Mouse (Mus musculus) liver, embryonic 11.5 days (tissue): ENCODE results near the gene Zfp618. TPM values are rescaled to one million over a fixed set of nuclear protein-coding genes. Genes with fewer than 3 reads are reported as not detected.

Experiments
- ATAC-seq: fragments of 200-750 bp; cut with Nextera tagmentation; replicated peaks from 2 replicates; pipeline ENCODE4 v1.8.0; 2017; ENCODE audit warnings: moderate number of reproducible peaks, mild to moderate bottlenecking, moderate TSS enrichment, moderate library complexity; ENCODE audit not compliant: low FRiP score
- DNase-seq: peaks from one replicate; pipeline ENCODE4 v3.0.0-alpha.2; 2017; ENCODE audit warnings: low spot score
- H3K27ac ChIP-seq: fragments of 300-500 bp; sonication (generic); 2 replicates; pipeline ENCODE4 v1.5.1; 2014; ENCODE audit warnings: mild to moderate bottlenecking, low read depth, low read length, control low read depth
- H3K27me3 ChIP-seq: fragments of 300-500 bp; sonication (generic); replicated peaks from 2 replicates; pipeline ENCODE4 v1.6.1; 2014; ENCODE audit warnings: low read length, mixed read lengths; ENCODE audit not compliant: control insufficient read depth, insufficient read depth
- H3K36me3 ChIP-seq: fragments of 300-500 bp; sonication (generic); 2 replicates; pipeline ENCODE4 v1.6.1; 2014; ENCODE audit warnings: mild to moderate bottlenecking, low read length, moderate library complexity, mixed read lengths; ENCODE audit not compliant: control insufficient read depth, insufficient read depth
- H3K4me1 ChIP-seq: fragments of 300-500 bp; sonication (generic); replicated peaks from 2 replicates; pipeline ENCODE4 v1.6.1; 2014; ENCODE audit warnings: low read length, mixed read lengths; ENCODE audit not compliant: control insufficient read depth, insufficient read depth
- H3K4me2 ChIP-seq: fragments of 300-500 bp; sonication (generic); 2 replicates; pipeline ENCODE4 v1.6.1; 2014; ENCODE audit warnings: mild to moderate bottlenecking, control low read depth, moderate library complexity
- H3K4me3 ChIP-seq: fragments of 300-500 bp; sonication (generic); 2 replicates; pipeline ENCODE4 v1.5.1; 2014; ENCODE audit warnings: low read depth, low read length, control low read depth
- H3K9ac ChIP-seq: fragments of 300-500 bp; sonication (generic); 2 replicates; pipeline ENCODE4 v1.6.1; 2014; ENCODE audit warnings: low read depth, low read length, control low read depth
- H3K9me3 ChIP-seq: fragments of 300-500 bp; sonication (generic); 2 replicates; pipeline ENCODE4 v1.6.1; 2016; ENCODE audit warnings: low read length, inconsistent platforms, mixed read lengths; ENCODE audit not compliant: control insufficient read depth
- WGBS: fragments of 180-500 bp; shearing (Covaris S2); extraction: QIAGEN DNeasy Blood & Tissue Kit; methylation state at CpG from one replicate; pipeline ENCODE4 v1.1.7; 2014; 5-methylcytosine and 5-hydroxymethylcytosine counted together
- polyA plus RNA-seq: library from polyadenylated mRNA; unstranded; fragments of >200 nt; fragmentation: Nextera tagmentation; extraction: Ambion mirVana; gene quantifications from 2 replicates; pipeline ENCODE4 v1.2.1, GENCODE M21; 2014

Zfp618 gene
- polyA plus RNA-seq, 1 experiment from 2014 or later: 12.9 TPM

- H3K9me3 ChIP-seq: no peaks in the 10 kb centered on the region
- DNase-seq (no peak), ATAC-seq (no peak)
- H3K4me3 ChIP-seq: no peak overlapping the region
- no peak overlapping the region for H3K4me2 ChIP-seq
- no peaks in the 10 kb centered on the region for H3K36me3 ChIP-seq
- H3K27ac ChIP-seq: no peak overlapping the region
- no peak overlapping the region for H3K9ac ChIP-seq
- WGBS: 80% methylated on average over 4 of the region's 4 CpGs
- H3K4me1 ChIP-seq: peaks cover 3% of the 10 kb centered on the region; the same call in 1 of the 2 replicates
- no peaks in the 10 kb centered on the region for H3K27me3 ChIP-seq
Observed at GRCm38 (mm10) chr4:63019428-63019858, 54.1 kb downstream of the Zfp618 start.

DNA sequence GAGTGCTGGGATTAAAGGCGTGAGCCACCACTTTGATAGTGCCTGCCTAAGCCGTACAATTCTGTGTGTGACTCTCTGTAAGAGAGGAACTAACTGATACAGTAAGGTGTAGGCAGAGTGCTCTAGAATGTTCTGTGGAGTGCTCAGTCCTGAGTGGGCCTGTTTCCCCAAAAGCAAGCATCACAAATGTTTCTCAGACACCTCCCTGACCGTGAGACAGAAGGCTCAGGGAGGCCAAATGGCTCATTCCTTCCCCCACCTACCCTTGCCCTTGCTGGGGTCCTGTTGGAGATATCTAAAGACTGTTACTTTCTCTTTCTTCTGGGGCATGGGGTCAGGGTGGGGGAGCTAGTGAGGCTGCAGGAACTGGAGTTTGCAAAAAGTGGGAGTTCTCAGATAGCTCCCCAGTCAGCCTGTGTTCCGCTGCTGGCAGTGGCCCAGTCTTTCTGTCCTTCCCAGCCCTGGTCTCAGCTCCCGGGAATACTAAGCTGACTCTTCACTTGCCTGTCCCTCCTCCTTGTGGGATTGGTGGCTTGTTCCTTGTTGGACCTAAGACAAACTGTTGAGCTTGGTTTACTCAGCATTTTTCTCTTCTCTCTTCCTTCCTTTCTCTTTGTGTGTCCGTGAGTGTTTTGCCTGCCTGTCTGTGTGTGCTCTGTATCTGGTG, 55.8 kb downstream of the Zfp618 start:
- no peak for ATAC-seq

DNA sequence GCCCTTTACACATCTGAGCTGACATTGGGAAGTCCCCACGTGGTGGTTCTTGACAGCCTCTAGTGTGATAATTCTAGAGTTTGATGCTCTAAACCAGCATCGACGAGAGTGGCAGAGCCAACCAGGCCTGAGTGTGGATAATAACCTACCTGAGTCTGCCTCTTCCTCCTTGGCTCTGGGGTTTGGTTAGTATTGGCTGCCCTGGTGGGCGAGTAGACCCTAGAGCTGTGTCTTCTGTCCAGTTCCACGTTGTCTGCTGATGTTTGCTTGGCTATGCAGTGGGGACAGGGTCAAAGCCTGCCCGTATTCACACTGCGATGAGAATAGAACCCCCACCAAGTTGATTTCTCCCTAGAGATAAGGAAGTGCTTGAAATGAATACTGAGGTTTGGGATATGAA, 58.1 kb downstream of the Zfp618 start:
- Histone ChIP-seq H3K4me3 (no peak overlapping the region), H3K27me3 (no peaks in the 10 kb centered on the region), H3K27ac (no peak overlapping the region), H3K9ac (no peak overlapping the region), H3K4me1 (peaks cover 3% of the 10 kb centered on the region; the same call in 1 of the 2 replicates), H3K36me3 (no peaks in the 10 kb centered on the region), H3K4me2 (no peak overlapping the region), H3K9me3 (no peaks in the 10 kb centered on the region)
- no peak for ATAC-seq
- DNase-seq: no peak
- 80% methylated on average over 7 of the region's 7 CpGs for WGBS

More for the DNA sequence above, 55.8 kb downstream of the Zfp618 start:
- H3K27ac ChIP-seq: no peak overlapping the region
- no peak for DNase-seq
- H3K4me1 ChIP-seq: peaks cover 3% of the 10 kb centered on the region; the same call in 1 of the 2 replicates
- no peak overlapping the region for H3K4me3 ChIP-seq
- 58% methylated on average over 6 of the region's 6 CpGs for whole genome bisulfite sequencing
- no peak overlapping the region for H3K4me2 ChIP-seq
- no peaks in the 10 kb centered on the region for H3K27me3 ChIP-seq
- no peaks in the 10 kb centered on the region for H3K9me3 ChIP-seq
- H3K9ac ChIP-seq: no peak overlapping the region
- no peaks in the 10 kb centered on the region for H3K36me3 ChIP-seq

DNA sequence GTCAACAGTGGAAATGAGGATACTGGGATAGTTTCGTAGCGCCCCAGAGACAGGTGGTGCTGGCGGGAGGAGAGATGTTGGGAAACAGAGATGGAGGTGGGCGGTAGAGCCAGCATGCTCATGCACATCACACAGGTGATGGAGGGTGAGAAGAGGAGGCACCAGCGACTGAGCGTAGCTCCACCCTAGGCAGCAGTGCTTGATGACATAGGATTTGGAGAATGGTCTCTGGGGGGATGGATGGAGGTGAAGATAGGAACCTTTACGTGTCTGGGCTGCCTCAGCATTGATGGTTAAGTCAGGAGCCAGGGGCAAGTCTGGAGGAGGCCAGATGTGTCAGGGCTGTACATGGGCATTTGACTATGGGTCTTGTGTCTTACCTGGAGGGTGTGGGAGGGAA, 58.7 kb downstream of the Zfp618 start:
- H3K9ac ChIP-seq: no peak overlapping the region
- no peak overlapping the region for H3K4me3 ChIP-seq
- ATAC-seq: no peak
- peaks cover 3% of the 10 kb centered on the region; the same call in 1 of the 2 replicates for H3K4me1 ChIP-seq
- no peak overlapping the region for H3K4me2 ChIP-seq
- no peak overlapping the region for H3K27ac ChIP-seq
- WGBS: 87% methylated on average over 7 of the region's 7 CpGs
- no peaks in the 10 kb centered on the region for H3K27me3 ChIP-seq
- no peaks in the 10 kb centered on the region for H3K36me3 ChIP-seq
- DNase-seq: no peak
- no peaks in the 10 kb centered on the region for H3K9me3 ChIP-seq

- H3K27me3 ChIP-seq: no peaks in the 10 kb centered on the region
- no peak overlapping the region for H3K9ac ChIP-seq
- ATAC-seq (no peak), DNase-seq (no peak)
- no peak overlapping the region for H3K4me3 ChIP-seq
- H3K9me3 ChIP-seq: no peaks in the 10 kb centered on the region
- H3K36me3 ChIP-seq: no peaks in the 10 kb centered on the region
- peaks cover 3% of the 10 kb centered on the region; the same call in 1 of the 2 replicates for H3K4me1 ChIP-seq
- 70% methylated on average over 9 of the region's 9 CpGs for WGBS
- H3K4me2 ChIP-seq: no peak overlapping the region
- no peak overlapping the region for H3K27ac ChIP-seq
Observed at GRCm38 (mm10) chr4:63024734-63025256, 59.4 kb downstream of the Zfp618 start.

GRCm38 (mm10) chr4:63025306-63025705, 59.9 kb downstream of the Zfp618 start:
- no peak for ATAC-seq
- Histone ChIP-seq H3K4me3 (no peak overlapping the region), H3K9ac (no peak overlapping the region), H3K4me1 (peaks cover 3% of the 10 kb centered on the region; the same call in 1 of the 2 replicates), H3K27me3 (no peaks in the 10 kb centered on the region), H3K27ac (no peak overlapping the region), H3K4me2 (no peak overlapping the region), H3K9me3 (no peaks in the 10 kb centered on the region), H3K36me3 (no peaks in the 10 kb centered on the region)
- DNase-seq: no peak
- 86% methylated on average over 9 of the region's 9 CpGs for WGBS

GRCm38 (mm10) chr4:63026286-63026685, 60.9 kb downstream of the Zfp618 start:
- WGBS: 85% methylated on average over 3 of the region's 3 CpGs
- H3K9me3 ChIP-seq: no peaks in the 10 kb centered on the region
- H3K4me1 ChIP-seq: no peaks in the 10 kb centered on the region; the same call in 1 of the 2 replicates
- H3K36me3 ChIP-seq: no peaks in the 10 kb centered on the region
- no peak overlapping the region for H3K9ac ChIP-seq
- no peak overlapping the region for H3K27ac ChIP-seq
- H3K27me3 ChIP-seq: no peaks in the 10 kb centered on the region
- no peak overlapping the region for H3K4me3 ChIP-seq
- DNase-seq: no peak
- H3K4me2 ChIP-seq: no peak overlapping the region
- no peak for ATAC-seq

DNA sequence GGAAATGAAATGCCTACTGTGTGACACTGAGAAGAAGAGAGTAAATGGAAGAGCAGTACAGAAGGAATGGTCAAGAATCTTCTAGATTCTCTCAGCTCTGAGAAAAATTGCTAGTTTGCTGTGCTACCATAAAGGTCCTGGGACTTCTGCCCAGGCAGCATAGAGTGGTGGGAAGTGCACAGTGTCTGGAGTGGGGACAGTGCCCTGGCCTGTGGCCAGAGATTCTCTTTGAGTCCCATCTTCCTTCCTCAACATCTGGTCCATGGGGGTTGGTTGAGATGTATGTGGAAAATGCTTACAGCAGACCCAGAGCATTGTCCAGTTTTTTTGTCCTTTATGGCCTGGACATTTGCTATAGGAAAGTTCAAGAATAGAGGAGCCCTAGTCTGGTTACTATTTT, 62.1 kb downstream of the Zfp618 start:
- Histone ChIP-seq H3K4me1 (no peaks in the 10 kb centered on the region), H3K9me3 (no peaks in the 10 kb centered on the region), H3K36me3 (no peaks in the 10 kb centered on the region)

GRCm38 (mm10) chr4:63030157-63030556, 64.8 kb downstream of the Zfp618 start:
- no peaks in the 10 kb centered on the region for H3K27me3 ChIP-seq
- H3K36me3 ChIP-seq: no peaks in the 10 kb centered on the region
- H3K4me3 ChIP-seq: no peak overlapping the region
- ATAC-seq (no peak), DNase-seq (no peak)
- no peak overlapping the region for H3K9ac ChIP-seq
- H3K4me2 ChIP-seq: no peak overlapping the region
- no peaks in the 10 kb centered on the region for H3K4me1 ChIP-seq
- 74% methylated on average over 5 of the region's 5 CpGs for WGBS
- H3K27ac ChIP-seq: no peak overlapping the region
- H3K9me3 ChIP-seq: no peaks in the 10 kb centered on the region

More for the DNA sequence above, 62.1 kb downstream of the Zfp618 start:
- H3K27ac ChIP-seq: no peak overlapping the region
- no peak for ATAC-seq
- H3K27me3 ChIP-seq: no peaks in the 10 kb centered on the region
- H3K4me3 ChIP-seq: no peak overlapping the region
- H3K9ac ChIP-seq: no peak overlapping the region
- no peak overlapping the region for H3K4me2 ChIP-seq
- no peak for DNase-seq
